Mouse (Mus musculus): ENCODE measurements around the gene Whamm. TPM values are rescaled to one million over a fixed set of nuclear protein-coding genes. Genes with fewer than 3 reads are reported as not detected.

Gene Whamm
- total and polyA plus RNA-seq, 3 experiments, result 23.6 to 40.6 (median 25.3) TPM

DNA sequence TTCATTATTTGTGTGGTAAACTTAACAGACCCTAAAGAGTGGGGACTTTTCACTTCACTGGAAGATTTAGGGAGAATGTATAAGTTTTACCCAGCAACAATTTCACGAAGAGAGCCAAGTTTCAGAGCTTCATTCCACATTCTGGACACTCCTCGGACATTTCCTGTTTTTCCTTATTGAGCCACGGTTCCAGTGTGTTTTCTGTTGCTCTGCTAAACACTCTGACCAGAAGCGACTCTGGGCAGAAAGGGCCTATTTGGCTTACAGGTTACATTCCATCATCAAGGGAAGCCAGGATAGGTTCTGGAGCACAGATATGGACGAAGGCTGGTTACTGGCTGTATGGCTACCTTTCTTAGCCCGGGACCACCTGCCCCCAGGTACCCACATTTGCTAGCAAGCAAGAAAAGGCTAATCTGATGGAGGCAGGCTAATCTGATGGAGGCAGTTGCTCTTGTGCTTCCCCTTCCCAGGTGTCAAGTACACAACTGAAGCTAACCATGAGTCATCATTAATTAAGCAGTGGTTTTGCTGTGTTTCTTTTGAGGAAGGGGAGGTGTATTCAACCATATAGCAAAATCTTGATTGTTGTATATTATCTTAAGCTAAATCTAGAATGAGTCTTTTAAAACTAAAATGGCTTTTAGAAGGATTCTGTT is 1.7 kb downstream of the Whamm start:
- Histone ChIP-seq H3K4me1 (ENCODE audit: insufficient read depth, low read depth, low read length) (peaks cover 43% of the 10 kb centered on the region), H3K9me3 (replicated peaks) (no peaks in the 10 kb centered on the region), H3K4me3 (ENCODE audit: low read depth, low read length) (peak overlapping the region; percentile 94), H3K36me3 (replicated peaks) (peaks cover 41% of the 10 kb centered on the region), H3K27me3 (ENCODE audit: insufficient read depth, low read length) (no peaks in the 10 kb centered on the region)
- DNase-seq (ENCODE audit: low spot score), result peak; percentile 22
- ATAC-seq (ENCODE audit: extremely low read depth, insufficient number of reproducible peaks, low FRiP score, poor library complexity, severe bottlenecking), result no peak
- TF ChIP-seq TAL1 (conservative IDR thresholded peaks at IDR 0.05; ENCODE audit: low read depth, low read length), result 0 out of 2 replicates have a peak, but pooled peaks have one; percentile 28
- no peak for TF ChIP-seq POLR2AphosphoS5 (IDR thresholded peaks at IDR 0.05; ENCODE audit: insufficient replicate concordance, low read depth, low read length)

DNA sequence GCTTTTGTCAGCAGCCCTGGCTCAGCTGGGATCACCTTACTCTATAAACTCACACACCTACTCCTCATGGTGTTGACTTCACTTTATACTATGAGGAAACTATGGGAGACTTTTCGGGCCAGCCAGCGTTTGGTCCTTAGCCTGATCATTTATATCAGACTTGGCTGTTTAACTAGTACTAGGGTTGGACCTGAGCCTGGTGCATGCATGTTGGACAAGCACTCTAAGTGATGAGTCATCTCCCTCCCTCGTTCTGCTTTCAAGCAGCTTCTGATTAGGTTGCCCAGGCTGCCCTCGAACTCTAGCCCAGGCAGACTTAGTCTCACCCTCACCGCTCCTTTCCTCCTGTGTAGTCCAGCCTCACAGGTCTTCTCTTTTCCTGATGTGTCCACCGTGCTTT is 2.3 kb downstream of the Whamm start:
- Histone ChIP-seq H3K27me3 (ENCODE audit: insufficient read depth, low read length) (no peaks in the 10 kb centered on the region), H3K4me3 (ENCODE audit: low read depth, low read length) (peak overlapping the region; percentile 33; the same call in 1 of the 2 replicates), H3K36me3 (replicated peaks) (peaks cover 48% of the 10 kb centered on the region), H3K4me1 (ENCODE audit: insufficient read depth, low read depth, low read length) (peaks cover 45% of the 10 kb centered on the region), H3K9me3 (replicated peaks) (no peaks in the 10 kb centered on the region)
- peak; percentile 13 for DNase-seq (ENCODE audit: low spot score)
- TF ChIP-seq GATA1 (IDR thresholded peaks at IDR 0.05; ENCODE audit: borderline replicate concordance, low read length) (no peak), GATA2 (IDR thresholded peaks at IDR 0.05; ENCODE audit: borderline replicate concordance, low read depth, low read length) (no peak), CTCF (IDR thresholded peaks at IDR 0.05; ENCODE audit: low read depth, low read length) (no peak), POLR2AphosphoS5 (IDR thresholded peaks at IDR 0.05; ENCODE audit: insufficient replicate concordance, low read depth, low read length) (no peak), TAL1 (conservative IDR thresholded peaks at IDR 0.05; ENCODE audit: low read depth, low read length) (no peak)
- peak; percentile 31; the same call in 1 of the 2 replicates for ATAC-seq (ENCODE audit: extremely low read depth, insufficient number of reproducible peaks, low FRiP score, poor library complexity, severe bottlenecking)

DNA sequence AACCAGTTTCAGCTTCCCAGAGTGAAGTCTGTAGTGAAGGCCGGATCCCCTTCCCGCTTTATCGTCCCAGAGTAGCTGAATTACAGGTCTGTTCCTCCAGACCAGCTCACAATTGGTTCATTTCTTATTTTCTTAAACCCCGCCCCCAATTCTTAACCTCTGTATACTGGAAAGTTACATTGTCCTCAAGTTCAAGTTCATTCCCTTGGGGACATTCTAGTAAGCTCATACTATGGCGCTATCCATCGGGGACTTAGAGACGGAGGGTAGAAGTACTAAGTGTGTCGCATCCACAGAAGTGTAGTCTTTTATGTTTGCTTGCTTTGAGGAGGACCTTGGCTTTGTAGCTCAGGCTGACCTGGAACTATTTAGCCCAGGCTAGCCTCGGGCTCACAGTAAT is 2.8 kb downstream of the Whamm start:
- DNase-seq (ENCODE audit: low spot score) (no peak), ATAC-seq (ENCODE audit: extremely low read depth, insufficient number of reproducible peaks, low FRiP score, poor library complexity, severe bottlenecking) (no peak)
- H3K36me3 ChIP-seq (replicated peaks), result peaks cover 52% of the 10 kb centered on the region
- H3K4me1 ChIP-seq (ENCODE audit: insufficient read depth, low read depth, low read length), result peaks cover 49% of the 10 kb centered on the region
- TF ChIP-seq GATA1 (IDR thresholded peaks at IDR 0.05; ENCODE audit: borderline replicate concordance, low read length) (no peak), POLR2AphosphoS5 (IDR thresholded peaks at IDR 0.05; ENCODE audit: insufficient replicate concordance, low read depth, low read length) (no peak), GATA2 (IDR thresholded peaks at IDR 0.05; ENCODE audit: borderline replicate concordance, low read depth, low read length) (no peak), CTCF (IDR thresholded peaks at IDR 0.05; ENCODE audit: low read depth, low read length) (no peak), TAL1 (conservative IDR thresholded peaks at IDR 0.05; ENCODE audit: low read depth, low read length) (no peak)
- H3K4me3 ChIP-seq (ENCODE audit: low read depth, low read length), result peak overlapping the region; percentile 33; the same call in 1 of the 2 replicates
- no peaks in the 10 kb centered on the region for H3K9me3 ChIP-seq (replicated peaks)
- no peaks in the 10 kb centered on the region for H3K27me3 ChIP-seq (ENCODE audit: insufficient read depth, low read length)

DNA sequence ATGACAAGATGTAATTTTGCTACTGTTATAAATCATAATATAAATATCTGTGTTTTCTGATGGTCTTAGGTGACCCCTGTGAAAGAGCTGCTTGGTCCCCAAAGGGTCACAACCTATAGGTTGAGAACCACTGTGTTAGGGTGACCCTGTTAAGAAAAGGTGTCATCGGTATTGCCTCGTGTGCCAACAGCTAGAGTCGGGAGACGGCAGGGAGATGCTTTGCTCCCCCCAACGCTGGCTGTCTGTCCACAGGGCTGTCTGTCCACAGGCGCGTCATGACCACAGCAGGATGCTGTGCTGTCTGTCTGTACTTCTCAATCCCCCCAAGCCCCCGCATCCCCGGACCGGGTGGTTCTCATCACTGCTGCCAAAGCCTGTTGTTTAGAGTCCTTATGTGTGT is 4.5 kb downstream of the Whamm start:
- ATAC-seq (ENCODE audit: extremely low read depth, insufficient number of reproducible peaks, low FRiP score, poor library complexity, severe bottlenecking) (no peak), DNase-seq (ENCODE audit: low spot score) (no peak)
- Histone ChIP-seq H3K27me3 (ENCODE audit: insufficient read depth, low read length) (no peaks in the 10 kb centered on the region), H3K36me3 (replicated peaks) (peaks cover 64% of the 10 kb centered on the region), H3K4me1 (ENCODE audit: insufficient read depth, low read depth, low read length) (peaks cover 46% of the 10 kb centered on the region), H3K4me3 (ENCODE audit: low read depth, low read length) (no peak overlapping the region), H3K9me3 (replicated peaks) (no peaks in the 10 kb centered on the region)
- TF ChIP-seq GATA1 (IDR thresholded peaks at IDR 0.05; ENCODE audit: borderline replicate concordance, low read length) (no peak), POLR2AphosphoS5 (IDR thresholded peaks at IDR 0.05; ENCODE audit: insufficient replicate concordance, low read depth, low read length) (no peak), TAL1 (conservative IDR thresholded peaks at IDR 0.05; ENCODE audit: low read depth, low read length) (no peak), CTCF (IDR thresholded peaks at IDR 0.05; ENCODE audit: low read depth, low read length) (no peak)

DNA sequence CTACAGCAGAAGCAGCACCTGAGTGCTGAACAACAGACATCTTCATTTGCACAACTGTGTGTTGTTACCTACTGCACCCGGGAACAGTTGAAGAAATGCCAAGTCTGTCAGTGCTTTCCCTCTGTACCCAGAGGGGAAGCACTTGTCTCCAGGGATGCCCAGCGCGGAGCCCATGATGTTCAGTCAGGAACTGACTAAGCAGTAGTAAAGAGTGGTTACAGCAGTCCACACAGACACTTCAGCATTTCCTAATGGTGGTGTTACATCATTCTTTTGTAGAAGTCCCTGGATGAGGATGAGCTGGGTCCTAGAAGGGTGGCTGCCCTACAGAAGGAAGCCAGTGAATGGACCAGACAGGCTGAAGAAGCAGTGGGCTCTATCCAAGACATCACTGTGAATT is 6.8 kb downstream of the Whamm start:
- H3K27me3 ChIP-seq (ENCODE audit: insufficient read depth, low read length), result no peaks in the 10 kb centered on the region
- peaks cover 38% of the 10 kb centered on the region for H3K4me1 ChIP-seq (ENCODE audit: insufficient read depth, low read depth, low read length)
- H3K4me3 ChIP-seq (ENCODE audit: low read depth, low read length), result no peak overlapping the region
- ATAC-seq (ENCODE audit: extremely low read depth, insufficient number of reproducible peaks, low FRiP score, poor library complexity, severe bottlenecking) (no peak), DNase-seq (ENCODE audit: low spot score) (no peak)
- no peak for TF ChIP-seq TAL1 (conservative IDR thresholded peaks at IDR 0.05; ENCODE audit: low read depth, low read length)
- TF ChIP-seq GATA2 (IDR thresholded peaks at IDR 0.05; ENCODE audit: borderline replicate concordance, low read depth, low read length), result no peak
- no peaks in the 10 kb centered on the region for H3K9me3 ChIP-seq (replicated peaks)
- peaks cover 67% of the 10 kb centered on the region for H3K36me3 ChIP-seq (replicated peaks)

DNA sequence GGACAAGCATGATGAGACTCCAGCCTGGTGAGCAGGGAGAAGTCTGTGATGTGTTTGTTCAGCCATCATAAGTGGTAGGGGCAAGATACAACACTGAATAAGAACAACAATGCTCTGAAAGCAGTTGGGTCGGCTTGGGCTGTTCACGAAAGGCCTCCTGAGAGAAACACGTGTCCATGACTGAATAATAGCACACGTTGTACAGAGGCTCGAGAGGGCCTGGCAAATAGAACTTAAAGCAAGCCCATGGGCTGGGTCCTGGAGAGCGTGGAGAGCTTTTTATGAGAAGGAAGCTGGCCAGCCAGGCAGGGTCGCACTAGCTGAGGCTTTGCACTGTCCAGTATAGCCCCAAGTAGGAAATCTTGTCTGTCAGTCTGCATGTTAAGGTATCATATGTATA is 7.3 kb downstream of the Whamm start:
- H3K4me1 ChIP-seq (ENCODE audit: insufficient read depth, low read depth, low read length), result peaks cover 33% of the 10 kb centered on the region
- H3K9me3 ChIP-seq (replicated peaks), result no peaks in the 10 kb centered on the region
- ATAC-seq (ENCODE audit: extremely low read depth, insufficient number of reproducible peaks, low FRiP score, poor library complexity, severe bottlenecking) (no peak), DNase-seq (ENCODE audit: low spot score) (no peak)
- H3K4me3 ChIP-seq (ENCODE audit: low read depth, low read length), result no peak overlapping the region
- TF ChIP-seq CTCF (IDR thresholded peaks at IDR 0.05; ENCODE audit: low read depth, low read length) (no peak), POLR2AphosphoS5 (IDR thresholded peaks at IDR 0.05; ENCODE audit: insufficient replicate concordance, low read depth, low read length) (no peak), GATA1 (IDR thresholded peaks at IDR 0.05; ENCODE audit: borderline replicate concordance, low read length) (no peak), TAL1 (conservative IDR thresholded peaks at IDR 0.05; ENCODE audit: low read depth, low read length) (no peak), GATA2 (IDR thresholded peaks at IDR 0.05; ENCODE audit: borderline replicate concordance, low read depth, low read length) (no peak)
- H3K27me3 ChIP-seq (ENCODE audit: insufficient read depth, low read length), result no peaks in the 10 kb centered on the region
- H3K36me3 ChIP-seq (replicated peaks), result peaks cover 65% of the 10 kb centered on the region

Data from G1E (cell line).